Mouse (Mus musculus): ENCODE results near the gene Mdga1. TPM values are rescaled to one million over a fixed set of nuclear protein-coding genes. Genes with fewer than 3 reads are reported as not detected.
A peak's percentile ranks its signal among the peaks of the same experiment; 100 is the strongest.

The Mdga1 gene
- 4.6 and 4.7 TPM in 2 replicates for polyA plus RNA-seq (2016; fragmentation: Nextera tagmentation; extraction: Ambion mirVana)

GRCm38 (mm10) chr17:29970037-29970555 lies at the start of gene Mdga1:
Mdga1 (minus strand) TSS chr17:29970087.
- peaks cover 24% of the 10 kb centered on the region for H3K4me1 ChIP-seq (replicated peaks)
- no peaks in the 10 kb centered on the region for H3K36me3 ChIP-seq
- 73% methylated on average over 7 of the region's 7 CpGs for WGBS
- ATAC-seq (ENCODE audit: insufficient number of reproducible peaks, insufficient read depth, low FRiP score, low TSS enrichment, low read depth): no peak
- H3K27me3 ChIP-seq: peaks cover 21% of the 10 kb centered on the region
- H3K27ac ChIP-seq: no peak within 1 kb of the TSS
- no peaks in the 10 kb centered on the region for H3K9me3 ChIP-seq
- H3K4me2 ChIP-seq: no peak within 1 kb of the TSS
- H3K9ac ChIP-seq (replicated peaks): no peak within 1 kb of the TSS
- H3K4me3 ChIP-seq (replicated peaks): no peak within 1 kb of the TSS

DNA sequence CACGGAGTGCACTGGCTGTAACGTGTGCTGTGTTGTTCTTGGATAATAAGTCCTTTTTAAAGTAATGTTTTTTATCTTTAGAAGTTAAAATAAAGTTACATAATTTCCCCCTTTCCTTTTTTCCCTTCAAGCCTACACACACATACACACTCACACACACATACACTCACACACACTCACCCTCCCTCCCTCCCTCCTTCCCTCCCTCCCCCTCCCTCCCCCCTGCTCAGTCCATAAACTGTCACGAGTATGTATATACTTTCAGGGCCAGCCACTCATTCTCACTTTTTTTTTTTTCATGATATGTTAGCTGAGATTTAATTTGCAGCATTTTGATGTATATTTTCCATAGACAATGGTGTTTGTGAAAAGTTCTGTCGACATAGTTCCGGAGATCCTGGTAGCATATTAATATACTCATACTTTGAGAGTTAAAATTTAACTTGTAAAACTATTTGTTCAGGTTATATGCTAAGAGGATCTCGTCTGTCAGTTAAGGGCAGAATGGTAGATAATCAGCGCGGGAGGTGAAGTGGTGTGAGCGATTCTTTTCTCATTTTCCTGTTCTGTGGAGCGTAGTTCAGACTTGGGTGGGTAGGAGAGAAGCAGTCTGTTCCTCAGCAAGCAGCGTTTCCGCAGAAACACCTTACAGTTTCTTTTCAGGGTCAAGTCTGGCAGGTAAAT lies 49.2 kb upstream of the Mdga1 start:
- H3K4me2 ChIP-seq: no peak overlapping the region
- H3K4me3 ChIP-seq (replicated peaks): no peak overlapping the region
- H3K4me1 ChIP-seq (replicated peaks): peaks cover 23% of the 10 kb centered on the region
- no peak overlapping the region for H3K27ac ChIP-seq
- H3K9ac ChIP-seq (replicated peaks): no peak overlapping the region
- no peaks in the 10 kb centered on the region for H3K9me3 ChIP-seq
- WGBS: 84% methylated on average over 12 of the region's 12 CpGs
- H3K27me3 ChIP-seq: no peaks in the 10 kb centered on the region
- peaks cover 2% of the 10 kb centered on the region; the same call in 1 of the 2 replicates for H3K36me3 ChIP-seq
- no peak for ATAC-seq (ENCODE audit: insufficient number of reproducible peaks, insufficient read depth, low FRiP score, low TSS enrichment, low read depth)

DNA sequence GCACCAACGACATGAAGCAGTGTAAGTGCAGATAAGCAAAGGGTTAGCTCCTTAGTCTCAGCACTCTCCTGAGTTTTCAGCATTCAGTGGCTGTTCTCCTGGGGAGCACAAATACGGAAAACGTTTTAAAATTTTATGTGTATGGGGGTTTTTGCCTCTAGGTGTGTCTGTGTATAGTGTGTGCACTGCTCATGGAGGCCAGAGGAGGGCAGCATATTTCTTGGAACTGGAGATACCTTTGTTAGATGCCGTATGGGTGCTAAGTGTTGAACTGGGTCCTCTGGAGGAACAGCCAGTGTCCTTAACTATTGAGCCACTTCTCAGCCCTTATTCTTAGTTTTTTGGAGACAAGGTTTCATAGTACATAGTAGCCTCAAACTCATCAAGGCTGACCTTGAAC lies 44.8 kb upstream of the Mdga1 start:
- no peak overlapping the region for H3K4me3 ChIP-seq (replicated peaks)
- no peak overlapping the region for H3K4me2 ChIP-seq
- no peak for ATAC-seq (ENCODE audit: insufficient number of reproducible peaks, insufficient read depth, low FRiP score, low TSS enrichment, low read depth)
- H3K36me3 ChIP-seq: peaks cover 10% of the 10 kb centered on the region; the same call in 1 of the 2 replicates
- 96% methylated on average over 4 of the region's 4 CpGs for WGBS
- no peaks in the 10 kb centered on the region for H3K27me3 ChIP-seq
- H3K9ac ChIP-seq (replicated peaks): no peak overlapping the region
- H3K27ac ChIP-seq: no peak overlapping the region
- peaks cover 10% of the 10 kb centered on the region for H3K4me1 ChIP-seq (replicated peaks)
- 0 out of 2 replicates have a peak, but pooled peaks cover 3% of the 10 kb centered on the region for H3K9me3 ChIP-seq

GRCm38 (mm10) chr17:30008392-30008791 lies 38.5 kb upstream of the Mdga1 start:
- no peaks in the 10 kb centered on the region for H3K27me3 ChIP-seq
- ATAC-seq (ENCODE audit: insufficient number of reproducible peaks, insufficient read depth, low FRiP score, low TSS enrichment, low read depth): no peak
- no peaks in the 10 kb centered on the region for H3K9me3 ChIP-seq
- peaks cover 40% of the 10 kb centered on the region for H3K4me1 ChIP-seq (replicated peaks)
- peaks cover 9% of the 10 kb centered on the region; the same call in 1 of the 2 replicates for H3K36me3 ChIP-seq
- no peak overlapping the region for H3K9ac ChIP-seq (replicated peaks)
- H3K27ac ChIP-seq: no peak overlapping the region
- no peak overlapping the region for H3K4me3 ChIP-seq (replicated peaks)
- 0 out of 2 replicates have a peak overlapping the region, but pooled peaks have one; percentile 1 for H3K4me2 ChIP-seq

GRCm38 (mm10) chr17:30007883-30008282 lies 38.0 kb upstream of the Mdga1 start:
- Histone ChIP-seq H3K27ac (no peak overlapping the region), H3K9me3 (no peaks in the 10 kb centered on the region), H3K27me3 (no peaks in the 10 kb centered on the region), H3K36me3 (peaks cover 9% of the 10 kb centered on the region; the same call in 1 of the 2 replicates), H3K4me3 (replicated peaks) (no peak overlapping the region), H3K4me1 (replicated peaks) (peaks cover 41% of the 10 kb centered on the region), H3K4me2 (peak overlapping the region; percentile 76; the same call in 1 of the 2 replicates), H3K9ac (replicated peaks) (no peak overlapping the region)
- 79% methylated on average over 6 of the region's 6 CpGs for WGBS
- no peak for ATAC-seq (ENCODE audit: insufficient number of reproducible peaks, insufficient read depth, low FRiP score, low TSS enrichment, low read depth)

GRCm38 (mm10) chr17:30006877-30007276 lies 37.0 kb upstream of the Mdga1 start:
- Histone ChIP-seq H3K4me1 (replicated peaks) (peaks cover 41% of the 10 kb centered on the region), H3K4me3 (replicated peaks) (0 out of 2 replicates have a peak overlapping the region, but pooled peaks have one; percentile 9), H3K9me3 (no peaks in the 10 kb centered on the region), H3K4me2 (peak overlapping the region; percentile 76), H3K36me3 (peaks cover 9% of the 10 kb centered on the region; the same call in 1 of the 2 replicates), H3K27ac (no peak overlapping the region), H3K27me3 (no peaks in the 10 kb centered on the region), H3K9ac (replicated peaks) (0 out of 2 replicates have a peak overlapping the region, but pooled peaks have one; percentile 13)
- 86% methylated on average over 2 of the region's 2 CpGs for WGBS
- no peak for ATAC-seq (ENCODE audit: insufficient number of reproducible peaks, insufficient read depth, low FRiP score, low TSS enrichment, low read depth)

- 0% methylated on average over 17 of the region's 19 CpGs for WGBS
- H3K4me1 ChIP-seq (replicated peaks): peaks cover 41% of the 10 kb centered on the region
- H3K4me3 ChIP-seq (replicated peaks): peak overlapping the region; percentile 99
- H3K27me3 ChIP-seq: no peaks in the 10 kb centered on the region
- ATAC-seq (ENCODE audit: insufficient number of reproducible peaks, insufficient read depth, low FRiP score, low TSS enrichment, low read depth): no peak
- peaks cover 7% of the 10 kb centered on the region; the same call in 1 of the 2 replicates for H3K36me3 ChIP-seq
- peak overlapping the region; percentile 76 for H3K4me2 ChIP-seq
- H3K9me3 ChIP-seq: no peaks in the 10 kb centered on the region
- peak overlapping the region; percentile 98 for H3K9ac ChIP-seq (replicated peaks)
- H3K27ac ChIP-seq: peak overlapping the region; percentile 100
Measured at GRCm38 (mm10) chr17:30005451-30005941, 35.6 kb upstream of the Mdga1 start.

GRCm38 (mm10) chr17:30005103-30005443 lies 35.2 kb upstream of the Mdga1 start:
- H3K27me3 ChIP-seq: no peaks in the 10 kb centered on the region
- peak overlapping the region; percentile 99 for H3K4me3 ChIP-seq (replicated peaks)
- H3K36me3 ChIP-seq: peaks cover 4% of the 10 kb centered on the region; the same call in 1 of the 2 replicates
- H3K9me3 ChIP-seq: no peaks in the 10 kb centered on the region
- ATAC-seq (ENCODE audit: insufficient number of reproducible peaks, insufficient read depth, low FRiP score, low TSS enrichment, low read depth): 0 out of 2 replicates have a peak, but pooled peaks have one; percentile 3
- WGBS: 1% methylated on average over 30 of the region's 47 CpGs
- peak overlapping the region; percentile 98 for H3K9ac ChIP-seq (replicated peaks)
- H3K27ac ChIP-seq: peak overlapping the region; percentile 100
- H3K4me1 ChIP-seq (replicated peaks): peaks cover 41% of the 10 kb centered on the region
- peak overlapping the region; percentile 76 for H3K4me2 ChIP-seq

GRCm38 (mm10) chr17:30004203-30005102 lies 34.6 kb upstream of the Mdga1 start, which contains the start of gene Zfand3:
Zfand3 (plus strand) TSS chr17:30004733.
- Histone ChIP-seq H3K27me3 (no peaks in the 10 kb centered on the region), H3K9me3 (no peaks in the 10 kb centered on the region), H3K36me3 (no peaks in the 10 kb centered on the region), H3K4me2 (peak within 1 kb of the TSS; percentile 76), H3K9ac (replicated peaks) (peak within 1 kb of the TSS; percentile 98), H3K27ac (peak within 1 kb of the TSS; percentile 100), H3K4me1 (replicated peaks) (peaks cover 36% of the 10 kb centered on the region), H3K4me3 (replicated peaks) (peak within 1 kb of the TSS; percentile 99)
- peak; percentile 90 for ATAC-seq (ENCODE audit: insufficient number of reproducible peaks, insufficient read depth, low FRiP score, low TSS enrichment, low read depth)
- under 1% methylated on average over 68 of the region's 93 CpGs for WGBS

GRCm38 (mm10) chr17:29998566-29999295 lies 28.8 kb upstream of the Mdga1 start:
- WGBS: 82% methylated on average over 24 of the region's 24 CpGs
- no peak for ATAC-seq (ENCODE audit: insufficient number of reproducible peaks, insufficient read depth, low FRiP score, low TSS enrichment, low read depth)
- Histone ChIP-seq H3K4me2 (no peak overlapping the region), H3K9ac (replicated peaks) (no peak overlapping the region), H3K4me3 (replicated peaks) (no peak overlapping the region), H3K27ac (no peak overlapping the region), H3K36me3 (no peaks in the 10 kb centered on the region), H3K27me3 (no peaks in the 10 kb centered on the region), H3K4me1 (replicated peaks) (peaks cover 5% of the 10 kb centered on the region), H3K9me3 (no peaks in the 10 kb centered on the region)

Measured in limb, embryonic 12.5 days (tissue).